Mouse (Mus musculus): ENCODE data around the gene Nt5m. TPM values are rescaled to one million over a fixed set of nuclear protein-coding genes. Genes with fewer than 3 reads are reported as not detected.
"Not testable (repeated sequence)": the region's sequence is repeated elsewhere in the genome, so short reads cannot be mapped to it uniquely, and the experiment has no call there.

Gene Nt5m
- total RNA-seq, 2 experiments from 2014 or later, result 59.8 to 63.3 TPM

DNA sequence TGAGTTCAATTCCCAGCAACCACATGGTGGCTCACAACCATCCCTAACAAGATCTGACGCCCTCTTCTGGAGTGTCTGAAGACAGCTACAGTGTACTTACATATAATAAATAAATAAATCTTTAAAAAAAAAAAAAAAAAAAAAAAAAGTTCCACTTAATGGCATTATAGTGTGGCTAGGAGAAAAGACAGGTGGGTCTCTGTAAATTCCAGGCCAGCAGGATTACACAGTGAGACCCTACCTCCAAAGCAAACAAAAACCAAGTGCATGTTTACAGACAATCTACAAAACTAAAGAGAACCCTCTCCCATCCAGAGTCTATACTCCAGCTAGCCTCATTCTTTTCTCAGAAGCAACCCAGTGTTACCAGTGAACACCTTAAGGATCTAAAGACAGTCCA lies 1.5 kb upstream of the Nt5m start:
- not testable (repeated sequence) for DNase-seq (ENCODE audit: extremely low spot score in 1 of 2, low spot score in 1 of 2)

DNA sequence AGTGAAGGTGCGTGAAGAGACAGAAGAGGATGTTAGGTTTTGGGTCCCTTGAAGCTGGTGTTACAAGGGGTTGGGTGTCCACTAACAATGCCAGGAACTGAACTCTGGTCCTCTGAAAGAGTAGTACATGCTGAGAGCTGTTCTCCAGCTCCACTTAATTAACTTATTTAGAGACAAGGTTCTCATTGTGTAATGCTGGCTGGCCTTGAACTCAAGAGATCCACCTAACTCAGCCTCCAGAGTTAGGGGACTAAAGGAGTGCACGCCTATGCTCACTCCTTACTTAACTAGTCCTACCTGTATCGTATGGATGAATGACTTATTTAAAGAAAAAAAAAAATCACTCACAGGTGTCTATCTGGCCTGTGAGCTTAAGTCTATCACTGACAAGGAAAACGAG lies 821 bp upstream of the Nt5m start:
- no peak for DNase-seq (ENCODE audit: extremely low spot score in 1 of 2, low spot score in 1 of 2)

- DNase-seq (ENCODE audit: extremely low spot score in 1 of 2, low spot score in 1 of 2), result peak; percentile 82 to 85
Observed at GRCm38 (mm10) chr11:59839459-59840126, 346 bp downstream of the Nt5m start, which contains the start of gene Cops3. Cops3 (minus strand) TSS chr11:59839838.

DNA sequence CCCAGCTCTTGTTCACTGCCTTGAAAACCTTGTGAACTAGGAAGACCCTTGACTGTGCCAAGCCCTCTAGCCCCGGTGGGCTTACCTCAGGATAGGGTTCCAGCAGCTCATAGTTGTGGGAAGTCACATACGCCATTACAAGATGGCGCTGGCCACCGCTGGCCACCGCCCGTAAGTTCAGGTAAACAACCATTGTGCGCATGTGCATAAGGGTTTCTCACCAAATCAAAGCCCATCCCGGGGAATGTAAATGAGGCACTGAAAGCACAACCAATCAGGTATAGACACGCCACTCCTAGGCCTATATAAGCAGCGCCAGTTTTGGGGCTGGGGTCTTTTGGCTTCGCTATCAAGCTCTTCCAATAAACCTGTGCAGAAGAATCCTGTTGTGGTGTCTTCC lies 7.1 kb downstream of the Nt5m start:
- no peak for DNase-seq (ENCODE audit: extremely low spot score in 1 of 2, low spot score in 1 of 2)

- peak in 1 of 2 experiments; percentile 33 for DNase-seq (ENCODE audit: extremely low spot score in 1 of 2, low spot score in 1 of 2)
Observed at GRCm38 (mm10) chr11:59847131-59847530, 7.9 kb downstream of the Nt5m start.

DNA sequence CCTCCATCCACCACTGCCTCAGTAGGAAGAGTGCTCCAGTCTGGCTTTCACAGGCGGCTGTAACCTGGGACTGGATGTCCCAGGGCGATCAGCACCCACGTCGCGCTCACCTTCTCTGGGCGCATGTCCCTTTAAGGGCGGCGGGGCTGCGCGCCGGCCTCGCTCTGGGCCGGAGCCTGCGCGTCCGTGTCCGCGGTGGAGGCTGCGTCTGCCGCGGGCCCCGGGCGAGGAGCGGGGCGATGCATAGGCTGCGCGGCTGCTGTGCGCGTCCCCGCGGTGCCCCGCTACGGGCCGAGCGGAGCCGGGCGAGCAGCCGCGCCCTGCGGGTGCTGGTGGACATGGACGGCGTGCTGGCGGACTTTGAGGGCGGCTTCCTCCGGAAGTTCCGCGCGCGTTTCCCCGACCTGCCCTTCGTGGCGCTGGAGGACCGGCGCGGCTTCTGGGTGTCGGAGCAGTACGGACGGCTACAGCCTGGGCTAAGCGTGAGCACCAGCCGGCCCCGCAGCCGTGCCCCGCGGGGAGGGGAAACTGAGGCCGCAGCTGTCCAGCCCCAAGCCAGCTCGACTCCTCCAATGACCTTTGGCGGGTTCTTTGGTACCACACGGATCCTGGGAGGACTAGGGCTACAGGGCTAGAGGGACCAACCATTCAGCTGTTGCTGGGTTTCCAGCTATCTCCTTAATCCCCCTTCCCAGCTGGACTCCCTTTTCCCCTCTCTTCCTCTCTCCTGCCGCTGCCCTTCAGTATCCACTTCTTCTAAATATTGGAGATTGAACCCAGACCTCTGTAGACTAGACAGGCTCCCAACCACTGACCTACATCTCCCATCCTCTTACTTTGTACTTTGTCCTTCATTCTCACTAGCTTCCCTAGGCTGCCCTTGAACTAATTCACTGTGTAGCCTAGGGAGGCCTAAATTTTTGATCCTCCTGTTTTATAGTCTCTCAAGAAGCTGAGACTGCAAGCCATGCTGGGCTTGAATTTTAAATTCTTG lies 8.9 kb downstream of the Nt5m start:
- peak; percentile 61 to 68 for DNase-seq (ENCODE audit: extremely low spot score in 1 of 2, low spot score in 1 of 2)

DNA sequence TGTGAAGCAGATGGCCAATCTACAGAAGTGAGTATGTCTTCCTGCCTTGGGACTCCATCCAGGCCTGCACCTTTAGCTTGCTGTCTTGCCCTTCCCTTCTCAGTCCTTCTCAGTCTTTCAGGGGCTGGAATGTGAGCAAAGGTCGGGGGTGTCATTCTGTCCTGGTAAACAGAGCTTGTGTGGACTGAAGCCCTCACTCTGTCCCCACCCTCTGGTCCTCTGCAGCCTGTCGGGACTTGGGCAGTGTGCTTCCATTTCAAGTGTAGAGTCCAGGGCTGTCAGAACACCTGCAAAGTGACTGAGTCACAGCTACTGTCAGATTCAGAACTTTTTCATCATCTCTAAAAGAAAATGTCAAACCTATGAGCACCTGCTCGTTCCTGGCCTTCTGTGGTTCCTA lies 13.6 kb downstream of the Nt5m start:
- DNase-seq (ENCODE audit: extremely low spot score in 1 of 2, low spot score in 1 of 2), result no peak

DNA sequence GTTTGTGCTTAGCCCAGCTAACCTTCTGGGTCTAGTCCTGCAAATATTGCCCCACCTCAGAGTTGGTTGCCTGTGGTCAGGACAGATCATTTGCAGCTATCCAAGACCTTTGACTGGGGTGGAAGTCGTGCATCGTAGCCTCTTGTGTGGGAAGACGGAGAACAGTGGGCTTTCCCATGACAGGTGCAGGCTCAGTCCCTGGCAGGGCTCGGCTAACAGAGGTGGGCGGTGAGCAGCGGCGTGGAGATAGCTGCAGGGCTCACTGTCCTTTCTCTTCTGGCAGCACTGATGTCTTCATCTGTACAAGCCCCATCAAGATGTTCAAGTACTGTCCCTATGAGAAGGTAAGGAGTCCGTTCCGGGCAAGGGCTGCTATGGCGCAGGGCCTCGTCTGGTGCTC lies 21.2 kb downstream of the Nt5m start:
- no peak for DNase-seq (ENCODE audit: extremely low spot score in 1 of 2, low spot score in 1 of 2)

DNA sequence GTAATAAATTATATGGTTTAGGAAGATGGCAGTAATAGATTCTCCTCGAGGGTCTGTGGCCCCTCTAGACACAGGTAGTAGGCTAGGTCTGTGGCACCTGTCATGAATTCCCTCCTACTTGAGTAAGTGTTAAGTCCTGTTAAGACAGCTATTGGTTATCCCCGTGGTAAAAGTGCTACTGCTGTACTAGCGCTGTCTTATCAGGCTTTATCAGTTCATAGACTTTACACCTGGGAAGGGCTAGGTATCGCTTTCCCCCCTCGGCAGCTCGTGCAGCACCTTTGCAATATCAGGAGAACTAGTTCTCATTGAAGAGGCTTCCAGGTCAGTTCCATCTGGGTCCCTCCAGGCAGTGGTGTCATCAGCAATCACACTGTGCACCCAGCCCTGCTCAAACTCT lies 25.1 kb downstream of the Nt5m start:
- DNase-seq (ENCODE audit: extremely low spot score in 1 of 2, low spot score in 1 of 2), result no peak

- no peak for DNase-seq (ENCODE audit: extremely low spot score in 1 of 2, low spot score in 1 of 2)
Observed at GRCm38 (mm10) chr11:59872124-59872523, 32.9 kb downstream of the Nt5m start.

DNA sequence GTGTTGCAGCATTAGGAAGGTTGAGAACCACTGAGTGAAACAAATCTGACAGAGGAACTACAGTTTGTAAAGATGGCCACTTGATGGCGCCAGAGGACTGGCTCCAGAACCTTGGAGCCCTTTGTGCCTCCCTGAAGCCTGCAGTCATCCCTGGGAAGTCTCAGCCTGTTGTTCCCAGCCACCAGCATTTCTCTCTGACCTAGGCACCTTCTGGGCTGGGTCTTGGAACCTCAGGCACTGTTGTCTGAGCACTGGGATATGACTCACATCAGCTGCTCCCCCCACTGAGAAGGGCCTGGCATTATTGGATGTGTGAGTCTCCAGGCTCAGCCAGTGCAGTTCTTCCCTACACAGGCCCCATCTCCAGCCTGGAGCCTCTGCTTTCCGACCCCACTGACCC lies 40.8 kb downstream of the Nt5m start:
- peak; percentile 67 to 89 for DNase-seq (ENCODE audit: extremely low spot score in 1 of 2, low spot score in 1 of 2)

DNA sequence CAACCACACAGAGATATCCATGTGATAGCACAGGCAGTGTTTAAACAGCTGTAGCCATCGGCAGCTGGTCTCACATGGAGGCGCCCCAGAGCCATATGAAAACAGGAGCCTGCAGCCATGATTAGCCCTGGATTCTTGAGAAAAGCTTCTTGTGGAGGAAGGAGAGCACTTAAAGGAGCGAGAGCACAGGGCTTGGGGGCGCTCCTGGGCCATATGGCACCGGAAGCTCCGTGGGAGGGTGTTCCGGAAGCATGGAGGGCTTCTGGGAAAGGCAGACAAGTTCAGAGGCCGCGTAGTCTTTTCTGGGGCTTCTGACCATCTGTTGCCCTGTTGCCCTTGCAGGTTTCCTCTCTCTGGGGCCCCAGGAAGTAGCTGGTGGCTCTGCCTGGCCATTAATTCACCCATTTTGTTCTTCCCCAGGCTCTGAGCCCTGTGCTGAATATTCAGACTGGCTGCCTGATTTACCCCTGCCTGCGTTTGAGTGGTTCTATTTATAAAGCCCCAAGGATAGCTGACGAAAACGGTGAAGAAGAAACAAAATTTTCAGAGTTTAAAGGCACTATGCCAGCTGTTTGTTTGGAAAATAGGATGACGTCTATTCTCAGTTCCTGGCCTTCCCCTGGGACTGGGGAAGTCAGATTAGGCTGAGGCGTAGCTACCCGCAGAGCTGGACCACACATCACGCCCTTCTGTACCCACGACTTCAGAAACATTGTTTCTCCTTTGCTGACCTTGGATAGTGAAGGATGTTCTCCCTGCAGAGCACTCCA lies 46.2 kb downstream of the Nt5m start:
- no peak for DNase-seq (ENCODE audit: extremely low spot score in 1 of 2, low spot score in 1 of 2)

DNA sequence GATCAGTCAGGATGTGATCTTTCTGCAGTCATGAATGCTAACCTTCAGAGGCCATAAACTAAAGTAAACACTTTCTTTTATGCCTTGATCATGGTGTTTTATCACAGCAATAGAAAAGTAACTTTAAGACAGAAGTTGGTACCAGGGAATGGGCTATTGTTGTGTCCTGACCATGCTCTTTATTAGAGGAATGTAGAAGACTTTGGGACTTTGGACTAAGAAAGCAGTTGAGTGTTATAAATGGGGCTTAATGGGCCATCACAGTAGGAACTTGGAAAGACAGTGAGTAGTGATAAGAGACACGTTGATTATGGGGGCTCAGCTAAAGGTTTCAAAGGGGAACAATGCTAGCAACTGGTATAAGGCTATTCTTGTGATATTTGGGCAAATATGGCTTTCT lies 47.7 kb downstream of the Nt5m start:
- no peak for DNase-seq (ENCODE audit: extremely low spot score in 1 of 2, low spot score in 1 of 2)

DNA sequence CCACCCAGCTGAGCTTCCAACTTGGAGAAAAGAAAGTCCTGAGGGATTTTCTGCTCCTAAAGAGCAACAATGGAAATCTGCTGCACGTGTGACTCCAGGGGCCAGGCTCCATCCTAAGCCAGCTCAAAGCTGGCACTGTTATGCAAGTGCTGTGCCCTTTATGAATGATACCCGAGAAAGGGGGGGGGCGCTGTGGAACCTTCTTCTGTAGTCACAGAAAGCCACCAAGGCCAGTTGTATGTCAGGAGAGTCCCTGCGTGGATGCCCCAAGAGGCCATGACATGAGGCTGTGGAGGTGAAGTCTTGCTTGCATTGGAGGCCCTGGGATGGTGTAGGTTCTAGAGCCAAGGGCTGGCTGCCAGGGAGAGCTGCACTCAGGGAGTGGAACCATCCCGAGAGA lies 48.9 kb downstream of the Nt5m start:
- DNase-seq (ENCODE audit: extremely low spot score in 1 of 2, low spot score in 1 of 2), result no peak

DNA sequence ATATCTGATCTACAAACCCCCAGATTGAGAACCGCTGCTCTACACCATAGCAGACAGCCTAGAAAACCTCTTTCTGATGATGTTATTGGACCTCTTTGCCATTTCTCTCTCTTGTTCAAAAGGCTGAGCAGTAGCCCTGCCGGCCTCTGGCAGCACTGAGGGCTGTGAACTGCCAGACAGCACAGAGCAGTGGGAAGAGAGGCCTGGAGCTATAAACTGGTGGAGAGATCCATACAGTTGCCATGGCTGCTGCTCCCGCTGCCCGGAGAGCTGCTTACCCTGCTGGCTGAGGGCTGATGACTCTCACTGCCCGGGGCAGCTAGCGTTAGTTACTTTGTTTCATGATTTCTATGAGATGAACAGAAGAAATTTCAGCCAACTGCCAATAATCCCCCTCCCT lies 52.6 kb downstream of the Nt5m start:
- no peak for DNase-seq (ENCODE audit: extremely low spot score in 1 of 2, low spot score in 1 of 2)

DNA sequence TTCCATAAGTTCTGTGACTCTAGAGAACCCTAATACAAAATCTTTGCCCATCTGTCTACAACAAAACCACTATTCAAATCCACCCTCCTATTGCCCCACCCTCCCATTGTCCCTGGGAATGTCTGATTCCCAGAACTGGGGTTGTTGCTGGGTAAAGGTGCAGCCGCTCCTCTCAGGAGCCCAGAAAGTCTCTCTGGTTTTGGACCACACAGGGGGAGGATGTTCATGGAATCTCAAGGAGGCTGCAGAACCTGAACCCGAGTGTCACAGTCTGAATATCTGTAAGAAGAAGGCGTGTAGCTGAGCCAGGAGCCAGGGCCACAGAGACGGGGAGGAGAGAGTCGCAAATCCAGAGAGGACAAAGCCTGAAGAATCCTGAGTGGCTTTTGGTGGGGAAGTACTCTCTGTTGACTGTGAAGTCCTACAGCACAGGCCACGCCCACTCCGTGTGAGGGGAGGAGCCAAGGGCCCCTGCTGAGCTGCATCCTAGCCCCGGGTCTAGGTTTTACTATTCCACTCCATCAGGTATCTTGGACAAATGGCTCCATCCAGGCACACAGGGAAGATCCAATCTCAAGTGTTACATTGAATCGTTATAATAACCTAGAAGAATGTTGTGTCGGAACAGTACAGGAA lies 54.0 kb downstream of the Nt5m start:
- no peak for DNase-seq (ENCODE audit: extremely low spot score in 1 of 2, low spot score in 1 of 2)

GRCm38 (mm10) chr11:59894916-59895315 lies 55.7 kb downstream of the Nt5m start:
- DNase-seq (ENCODE audit: extremely low spot score in 1 of 2, low spot score in 1 of 2), result no peak

DNA sequence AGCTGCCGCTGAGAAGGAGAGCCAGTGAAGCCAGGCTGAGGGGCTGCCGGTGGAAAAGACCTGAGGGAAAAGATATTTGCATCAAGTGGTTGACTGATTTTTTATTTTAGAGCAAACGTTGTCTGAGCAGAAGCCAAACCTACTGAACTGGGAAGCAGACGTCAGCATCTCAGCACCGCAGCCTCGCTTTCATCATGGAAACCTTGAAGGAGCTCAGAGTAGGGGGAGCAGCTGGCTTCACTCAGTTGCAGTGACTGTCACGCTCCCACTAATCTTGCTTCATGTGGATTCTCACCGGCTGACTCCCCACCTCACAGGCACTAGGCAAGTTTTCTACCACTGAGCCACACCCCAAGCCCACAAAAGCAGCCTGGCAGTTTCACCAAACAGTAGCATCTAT lies 56.1 kb downstream of the Nt5m start:
- DNase-seq (ENCODE audit: extremely low spot score in 1 of 2, low spot score in 1 of 2), result no peak

- no peak for DNase-seq (ENCODE audit: extremely low spot score in 1 of 2, low spot score in 1 of 2)
Observed at GRCm38 (mm10) chr11:59897981-59898599, 58.8 kb downstream of the Nt5m start.

Data from layer of hippocampus, postnatal 25 days (tissue).